Mouse (Mus musculus) embryonic facial prominence, embryonic 14.5 days (tissue): ENCODE measurements around the gene Gmds. TPM values are rescaled to one million over a fixed set of nuclear protein-coding genes. Genes with fewer than 3 reads are reported as not detected.

Experiments
- ATAC-seq: fragments of 200-750 bp; cut with Nextera tagmentation; 2 replicates; pipeline ENCODE4 v1.8.0; 2017; ENCODE audit warnings: low read depth, moderate number of reproducible peaks, moderate TSS enrichment
- DNase-seq: peaks from one replicate; pipeline ENCODE4 v3.0.0-alpha.2; 2015; ENCODE audit warnings: low spot score
- H3K27ac ChIP-seq: fragments of 300-500 bp; sonication (generic); replicated peaks from 2 replicates; pipeline ENCODE4 v1.5.1; 2014; ENCODE audit warnings: low read depth, mild to moderate bottlenecking, low read length, moderate library complexity
- H3K27me3 ChIP-seq: fragments of 300-500 bp; sonication (generic); replicated peaks from 2 replicates; pipeline ENCODE4 v1.6.1; 2014; ENCODE audit warnings: low read length; ENCODE audit not compliant: control insufficient read depth, insufficient read depth
- H3K36me3 ChIP-seq: fragments of 300-500 bp; sonication (generic); 2 replicates; pipeline ENCODE4 v1.6.1; 2014; ENCODE audit warnings: low read length, mixed read lengths; ENCODE audit not compliant: control insufficient read depth, insufficient read depth
- H3K4me1 ChIP-seq: fragments of 300-500 bp; sonication (generic); 2 replicates; pipeline ENCODE4 v1.6.1; 2014; ENCODE audit warnings: antibody characterized with exemption, low read length; ENCODE audit not compliant: control insufficient read depth, insufficient read depth
- H3K4me2 ChIP-seq: fragments of 300-500 bp; sonication (generic); 2 replicates; pipeline ENCODE4 v1.6.1; 2014; ENCODE audit warnings: low read depth, mild to moderate bottlenecking, low read length, moderate library complexity, mixed read lengths
- H3K4me3 ChIP-seq: fragments of 300-500 bp; sonication (generic); 2 replicates; pipeline ENCODE4 v1.5.1; 2014; ENCODE audit warnings: low read depth, mild to moderate bottlenecking, low read length
- H3K9ac ChIP-seq: fragments of 300-500 bp; sonication (generic); 2 replicates; pipeline ENCODE4 v1.6.1; 2014; ENCODE audit warnings: low read depth, mild to moderate bottlenecking, low read length, moderate library complexity, mixed read lengths
- H3K9me3 ChIP-seq: fragments of 300-500 bp; sonication (generic); 2 replicates; pipeline ENCODE4 v1.6.1; 2016; ENCODE audit warnings: low read length; ENCODE audit not compliant: control insufficient read depth
- WGBS: fragments of 180-500 bp; shearing (Covaris S2); extraction: QIAGEN DNeasy Blood & Tissue Kit; methylation state at CpG from one replicate; pipeline ENCODE4 v1.1.7; 2014; 5-methylcytosine and 5-hydroxymethylcytosine counted together
- polyA plus RNA-seq: library from polyadenylated mRNA; unstranded; fragments of >200 nt; fragmentation: Nextera tagmentation; extraction: Ambion mirVana; gene quantifications from 2 replicates; pipeline ENCODE4 v1.2.1, GENCODE M21; 2014

Gene Gmds
- polyA plus RNA-seq, 1 experiment from 2014 or later, result 39.4 TPM

- Histone ChIP-seq H3K36me3 (no peaks in the 10 kb centered on the region), H3K27me3 (no peaks in the 10 kb centered on the region), H3K4me1 (peaks cover 31% of the 10 kb centered on the region), H3K27ac (no peak overlapping the region), H3K9me3 (no peaks in the 10 kb centered on the region), H3K4me3 (no peak overlapping the region), H3K9ac (no peak overlapping the region), H3K4me2 (no peak overlapping the region)
- no peak for ATAC-seq
- DNase-seq, result no peak
- WGBS, result 78% methylated on average over 1 of the region's 1 CpGs
Observed at GRCm38 (mm10) chr13:31825180-31825579, 513.4 kb downstream of the Gmds start.

GRCm38 (mm10) chr13:31823316-31823715 lies 515.2 kb downstream of the Gmds start:
- Histone ChIP-seq H3K27me3 (peaks cover 11% of the 10 kb centered on the region; the same call in 1 of the 2 replicates), H3K27ac (no peak overlapping the region), H3K4me1 (peaks cover 35% of the 10 kb centered on the region), H3K9ac (no peak overlapping the region), H3K9me3 (no peaks in the 10 kb centered on the region), H3K4me2 (no peak overlapping the region), H3K4me3 (no peak overlapping the region), H3K36me3 (no peaks in the 10 kb centered on the region)
- ATAC-seq (no peak), DNase-seq (no peak)
- 24% methylated on average over 5 of the region's 5 CpGs for WGBS

- Histone ChIP-seq H3K27ac (peak overlapping the region; percentile 69), H3K9me3 (no peaks in the 10 kb centered on the region), H3K36me3 (no peaks in the 10 kb centered on the region), H3K9ac (peak overlapping the region; percentile 20), H3K4me1 (peaks cover 35% of the 10 kb centered on the region), H3K27me3 (peaks cover 32% of the 10 kb centered on the region), H3K4me3 (peak overlapping the region; percentile 34), H3K4me2 (peak overlapping the region; percentile 64)
- no peak for ATAC-seq
- DNase-seq, result no peak
- 23% methylated on average over 6 of the region's 6 CpGs for WGBS
Observed at GRCm38 (mm10) chr13:31821050-31821449, 517.5 kb downstream of the Gmds start.

- peak overlapping the region; percentile 34 for H3K4me3 ChIP-seq
- 7% methylated on average over 16 of the region's 16 CpGs for WGBS
- peak overlapping the region; percentile 69 for H3K27ac ChIP-seq
- peak overlapping the region; percentile 20 for H3K9ac ChIP-seq
- no peaks in the 10 kb centered on the region for H3K9me3 ChIP-seq
- DNase-seq (no peak), ATAC-seq (peak; percentile 70; the same call in 1 of the 2 replicates)
- no peaks in the 10 kb centered on the region for H3K36me3 ChIP-seq
- peaks cover 37% of the 10 kb centered on the region for H3K27me3 ChIP-seq
- peaks cover 37% of the 10 kb centered on the region for H3K4me1 ChIP-seq
- peak overlapping the region; percentile 64 for H3K4me2 ChIP-seq
Observed at GRCm38 (mm10) chr13:31820587-31821017, 517.9 kb downstream of the Gmds start.

GRCm38 (mm10) chr13:31819664-31820405 lies 518.7 kb downstream of the Gmds start:
- Histone ChIP-seq H3K27ac (peak overlapping the region; percentile 10; the same call in 1 of the 2 replicates), H3K36me3 (no peaks in the 10 kb centered on the region), H3K4me3 (no peak overlapping the region), H3K9ac (no peak overlapping the region), H3K4me1 (peaks cover 32% of the 10 kb centered on the region), H3K9me3 (no peaks in the 10 kb centered on the region), H3K4me2 (peak overlapping the region; percentile 33), H3K27me3 (peaks cover 41% of the 10 kb centered on the region)
- ATAC-seq (no peak), DNase-seq (no peak)
- 43% methylated on average over 14 of the region's 14 CpGs for WGBS

GRCm38 (mm10) chr13:31818337-31818736 lies 520.2 kb downstream of the Gmds start:
- peaks cover 23% of the 10 kb centered on the region for H3K4me1 ChIP-seq
- no peak overlapping the region for H3K4me3 ChIP-seq
- H3K4me2 ChIP-seq, result no peak overlapping the region
- H3K27me3 ChIP-seq, result peaks cover 55% of the 10 kb centered on the region
- no peaks in the 10 kb centered on the region for H3K36me3 ChIP-seq
- no peaks in the 10 kb centered on the region for H3K9me3 ChIP-seq
- DNase-seq, result no peak
- ATAC-seq, result no peak
- no peak overlapping the region for H3K9ac ChIP-seq
- 41% methylated on average over 7 of the region's 7 CpGs for WGBS
- H3K27ac ChIP-seq, result no peak overlapping the region

- ATAC-seq (no peak; the same call in 1 of the 2 replicates), DNase-seq (no peak)
- H3K27ac ChIP-seq, result peak overlapping the region; percentile 67; the same call in 1 of the 2 replicates
- no peaks in the 10 kb centered on the region for H3K36me3 ChIP-seq
- WGBS, result 28% methylated on average over 14 of the region's 15 CpGs
- H3K9me3 ChIP-seq, result no peaks in the 10 kb centered on the region
- peaks cover 83% of the 10 kb centered on the region for H3K27me3 ChIP-seq
- H3K9ac ChIP-seq, result 0 out of 2 replicates have a peak overlapping the region, but pooled peaks have one; percentile 38
- no peak overlapping the region for H3K4me3 ChIP-seq
- H3K4me2 ChIP-seq, result peak overlapping the region; percentile 66; the same call in 1 of the 2 replicates
- peaks cover 7% of the 10 kb centered on the region for H3K4me1 ChIP-seq
Observed at GRCm38 (mm10) chr13:31815383-31816003, 523.0 kb downstream of the Gmds start.

- no peak for ATAC-seq
- WGBS, result 52% methylated on average over 2 of the region's 2 CpGs
- Histone ChIP-seq H3K4me3 (peak overlapping the region; percentile 50), H3K27ac (peak overlapping the region; percentile 63; the same call in 1 of the 2 replicates), H3K9me3 (no peaks in the 10 kb centered on the region), H3K27me3 (peaks cover 83% of the 10 kb centered on the region), H3K9ac (peak overlapping the region; percentile 81; the same call in 1 of the 2 replicates), H3K4me2 (peak overlapping the region; percentile 66), H3K4me1 (peaks cover 4% of the 10 kb centered on the region), H3K36me3 (no peaks in the 10 kb centered on the region; the same call in 1 of the 2 replicates)
- no peak for DNase-seq
Observed at GRCm38 (mm10) chr13:31812701-31813100, 525.8 kb downstream of the Gmds start.
